Mouse (Mus musculus) ES-Bruce4 (cell line): ENCODE measurements around the gene Stard3.

Experiments
- CTCF ChIP-seq: IDR thresholded peaks from one replicate; pipeline ENCODE4 v1.8.1; 2011; ENCODE audit warnings: low read depth, low read length
- POLR2A ChIP-seq: IDR thresholded peaks from one replicate; pipeline ENCODE4 v1.8.1; 2011; ENCODE audit warnings: low read length; ENCODE audit not compliant: insufficient read depth

DNA sequence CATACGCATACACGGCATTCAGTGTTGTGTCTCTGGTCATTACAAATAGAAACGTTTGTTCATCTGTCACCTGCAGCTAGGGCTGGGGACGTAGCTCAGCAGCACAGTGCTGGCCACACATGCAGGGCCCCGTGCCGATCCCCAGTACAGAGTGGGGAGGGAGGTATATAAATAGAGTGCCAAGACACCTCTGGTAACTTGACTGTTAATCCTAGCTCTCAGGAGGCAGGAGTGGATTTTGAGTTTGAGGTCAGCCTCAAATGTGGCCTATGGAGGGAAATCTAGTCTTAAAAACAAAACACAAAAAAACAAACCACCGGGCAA is 9.7 kb downstream of the Stard3 start:
- no peak for TF ChIP-seq POLR2A
- TF ChIP-seq CTCF = no peak
